Mouse (Mus musculus) naive thymus-derived CD4-positive, alpha-beta T cell, adult 2 months (primary cell): Measurements from ENCODE around the gene Bcl2a1c.
"Not testable (repeated sequence)": the region's sequence is repeated elsewhere in the genome, so short reads cannot be mapped to it uniquely, and the experiment has no call there.

Experiments used
- DNase-seq: peaks from one replicate; pipeline ENCODE4 v3.0.0-alpha.2; 2011; ENCODE audit warnings: low read depth

Gene Bcl2a1c

DNA sequence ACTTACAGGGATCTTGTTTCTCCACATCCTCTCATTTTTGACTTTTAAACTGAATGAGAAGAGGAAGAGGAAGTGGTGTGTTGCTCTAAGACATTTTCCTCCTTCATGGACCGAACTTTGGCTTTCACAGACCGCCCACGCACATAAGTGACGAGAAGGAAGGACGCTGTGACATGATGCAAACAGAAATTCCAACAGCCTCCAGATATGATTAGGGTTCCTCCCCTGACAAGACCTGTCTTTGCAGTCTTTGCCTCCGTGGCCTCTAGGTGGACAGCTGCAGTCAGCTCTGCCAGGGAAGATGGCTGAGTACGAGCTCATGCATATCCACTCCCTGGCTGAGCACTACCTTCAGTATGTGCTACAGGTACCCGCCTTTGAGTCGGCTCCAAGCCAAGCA lies at the start of gene Bcl2a1c:
Gene Bcl2a1c, plus strand, starts transcription at position 281 of the 400 bp plus-strand sequence.
- DNase-seq, result peak; percentile 39

DNA sequence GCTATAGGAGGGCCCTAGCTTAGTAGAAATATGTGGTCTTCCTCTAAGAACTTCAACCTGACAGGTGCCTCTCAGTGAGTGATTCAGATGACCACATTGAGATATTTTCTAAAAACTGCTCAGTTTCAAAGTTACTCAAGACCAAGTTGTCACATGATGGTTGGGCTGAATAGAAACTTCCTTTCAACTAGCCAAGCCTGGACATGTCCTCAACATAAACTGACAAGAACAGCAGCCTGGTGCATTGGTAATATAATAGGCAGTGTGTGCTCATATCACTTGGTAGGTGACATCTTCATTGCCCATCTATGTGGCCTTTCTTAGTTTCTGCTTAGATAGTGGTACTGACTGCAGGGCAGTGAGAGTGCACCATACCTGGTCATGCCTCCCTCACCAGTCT lies 24.0 kb upstream of the Bcl2a1c start:
- DNase-seq, result not testable (repeated sequence)

DNA sequence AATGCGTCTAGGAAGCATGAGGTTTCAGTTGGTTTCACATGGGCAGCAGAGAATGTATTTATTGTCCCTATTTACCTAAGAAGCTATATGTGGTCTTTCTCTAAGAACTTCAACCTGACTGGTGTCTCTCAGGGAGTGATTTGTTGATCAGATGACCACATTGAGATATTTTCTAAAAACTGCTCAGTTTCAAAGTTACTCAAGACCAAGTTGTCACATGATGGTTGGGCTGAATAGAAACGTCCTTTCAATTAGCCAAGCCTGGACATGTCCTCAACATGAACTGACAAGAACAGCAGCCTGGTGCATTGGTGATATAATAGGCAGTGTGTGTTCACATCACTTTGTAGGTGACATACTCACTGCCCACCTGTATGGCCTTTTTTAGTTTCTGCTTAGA lies 18.2 kb upstream of the Bcl2a1c start:
- DNase-seq, result not testable (repeated sequence)

DNA sequence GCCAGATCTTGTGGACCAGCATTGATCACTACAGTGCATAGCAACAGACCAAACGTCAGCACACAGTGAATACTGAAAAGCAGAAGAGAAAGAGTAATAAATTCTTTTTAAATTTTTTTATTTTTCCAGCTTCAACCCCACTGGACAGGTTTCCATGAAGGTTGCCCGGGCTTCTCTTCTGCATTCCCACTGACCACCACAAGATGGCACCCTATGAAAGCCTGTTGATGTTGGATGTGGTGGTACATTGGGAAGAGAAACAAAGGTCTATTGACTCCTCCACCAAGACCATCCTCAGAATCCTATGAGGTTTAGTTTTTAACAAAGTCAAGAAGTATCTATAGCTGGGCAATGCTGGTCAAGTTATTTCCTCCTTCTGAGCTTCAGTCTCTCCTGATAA lies 11.9 kb upstream of the Bcl2a1c start:
- DNase-seq, result peak; percentile 69

DNA sequence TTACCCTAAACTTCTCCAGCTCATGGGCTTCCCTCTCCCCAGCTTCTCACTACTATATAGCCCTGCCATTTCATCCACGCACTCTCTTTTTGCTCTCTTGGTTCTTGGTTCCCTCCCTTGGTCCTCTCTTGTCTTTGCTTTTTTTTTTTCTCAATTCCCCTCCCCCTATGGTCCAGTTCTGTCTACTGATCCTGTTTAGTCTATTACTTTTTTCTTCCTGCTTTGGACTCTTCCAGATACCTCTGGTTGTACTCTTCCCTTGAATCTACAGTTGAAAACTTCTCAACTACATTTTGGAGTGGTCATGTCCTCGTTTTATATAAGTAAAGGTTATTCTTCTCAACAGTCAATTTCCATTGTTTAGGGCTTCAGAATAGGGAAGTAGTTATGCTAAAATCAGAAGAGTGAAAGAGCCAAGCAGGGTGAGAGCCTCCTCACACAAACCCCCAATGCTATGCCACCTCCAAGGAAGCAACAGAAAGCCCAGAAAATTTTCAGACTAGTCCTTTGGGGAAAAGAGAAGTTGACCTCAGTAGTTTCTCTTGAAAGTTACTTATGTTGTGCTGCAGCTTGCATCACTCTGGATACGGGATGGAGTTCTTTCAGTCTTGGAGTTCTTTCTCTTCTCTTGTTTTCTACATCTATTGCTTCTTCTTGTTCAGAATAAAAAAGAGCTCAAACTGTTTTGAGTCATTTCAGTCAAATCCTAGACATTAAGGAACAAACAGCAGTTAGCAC lies 3.8 kb upstream of the Bcl2a1c start:
- no peak for DNase-seq

DNA sequence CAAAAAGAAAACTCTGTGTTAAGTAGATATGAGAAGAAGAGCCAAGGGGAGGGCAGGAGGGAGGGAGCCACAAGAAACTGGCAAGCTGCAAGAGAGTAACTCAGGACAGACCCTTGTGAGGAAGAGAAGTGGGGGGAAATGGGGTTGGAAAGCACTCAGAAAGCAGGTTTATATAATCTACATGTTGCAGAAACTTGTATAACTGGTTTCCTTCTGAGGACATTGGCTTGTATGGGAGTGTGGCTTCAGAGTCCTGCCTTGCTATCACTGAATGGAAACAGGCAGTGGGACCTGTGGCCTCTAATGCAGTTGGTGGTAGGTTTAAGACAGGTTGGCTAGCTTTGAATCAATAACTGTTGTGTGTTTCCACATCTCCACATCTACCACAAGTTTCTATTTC lies 1.6 kb upstream of the Bcl2a1c start:
- DNase-seq, result not testable (repeated sequence)

DNA sequence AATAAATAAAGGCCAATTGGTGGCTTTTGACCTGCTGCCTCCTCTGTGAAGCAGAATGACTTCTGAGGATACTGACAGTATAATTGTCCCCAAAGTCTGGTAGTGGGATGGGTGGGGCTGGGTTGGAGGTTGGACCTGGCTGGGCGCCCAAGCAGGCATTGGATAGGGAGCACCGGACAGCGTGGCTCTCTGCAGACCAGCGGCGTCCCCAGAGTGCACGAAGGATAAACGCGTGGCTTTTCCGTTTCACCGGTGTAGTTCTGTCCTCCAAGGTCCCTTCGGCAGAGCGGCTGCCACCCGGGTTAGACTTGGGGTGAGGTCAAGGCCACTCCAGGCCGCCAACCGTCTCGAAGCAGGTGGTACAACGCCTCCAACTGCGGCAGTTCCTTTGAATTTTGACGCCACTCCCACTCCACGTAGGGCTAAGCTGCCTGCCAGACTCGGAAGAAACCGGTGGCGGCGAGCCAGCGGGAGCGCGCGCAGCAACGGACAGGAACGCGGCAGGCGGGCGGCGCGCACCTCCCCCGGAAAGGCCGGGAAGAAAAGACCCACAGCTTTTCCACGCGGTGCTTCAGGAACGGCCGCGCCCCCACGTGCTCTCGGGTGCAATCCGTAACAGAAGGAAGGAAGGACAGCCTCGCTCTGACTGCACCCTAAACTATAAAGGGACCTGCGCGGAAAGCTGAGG lies 38.0 kb downstream of the Bcl2a1c start:
- peak; percentile 54 for DNase-seq

DNA sequence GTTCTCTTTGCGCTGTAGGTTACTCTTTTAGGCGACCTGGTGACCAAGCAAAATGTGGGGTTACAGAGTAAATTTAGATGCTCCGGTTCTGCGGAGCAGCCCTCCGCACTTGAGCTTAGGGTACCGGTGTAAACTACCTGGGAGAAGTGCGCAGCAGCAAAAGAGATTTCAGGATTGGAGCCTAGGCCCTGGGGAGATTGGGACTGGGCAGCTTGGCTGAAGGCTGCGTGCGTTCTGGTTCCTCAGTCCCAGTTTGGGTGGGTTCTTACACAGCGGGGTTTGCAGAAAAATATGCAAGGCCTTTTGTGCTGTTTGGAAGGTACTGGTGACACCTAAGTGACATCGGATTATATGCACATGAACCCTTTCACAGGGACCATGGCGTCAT lies 38.5 kb downstream of the Bcl2a1c start:
- no peak for DNase-seq

DNA sequence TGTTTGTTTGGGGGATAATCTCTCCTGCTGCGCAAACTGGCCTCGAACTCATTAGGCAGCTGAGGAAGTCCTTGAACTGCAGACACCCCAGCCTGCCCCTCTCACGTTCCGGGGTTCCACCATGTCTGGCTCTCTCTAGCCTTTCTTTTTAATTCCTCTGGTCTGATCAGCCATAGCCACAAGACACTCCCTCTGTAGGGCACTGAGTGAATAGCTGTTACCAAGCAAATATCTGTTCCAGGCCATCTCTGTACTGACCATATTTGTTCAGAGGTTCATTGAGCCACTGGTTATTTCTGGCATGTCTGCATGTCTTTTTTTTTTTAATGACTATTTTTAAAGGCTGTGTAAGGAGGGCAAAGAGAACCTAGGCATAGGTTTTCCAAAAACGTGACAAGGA lies 39.5 kb downstream of the Bcl2a1c start:
- not testable (repeated sequence) for DNase-seq

DNA sequence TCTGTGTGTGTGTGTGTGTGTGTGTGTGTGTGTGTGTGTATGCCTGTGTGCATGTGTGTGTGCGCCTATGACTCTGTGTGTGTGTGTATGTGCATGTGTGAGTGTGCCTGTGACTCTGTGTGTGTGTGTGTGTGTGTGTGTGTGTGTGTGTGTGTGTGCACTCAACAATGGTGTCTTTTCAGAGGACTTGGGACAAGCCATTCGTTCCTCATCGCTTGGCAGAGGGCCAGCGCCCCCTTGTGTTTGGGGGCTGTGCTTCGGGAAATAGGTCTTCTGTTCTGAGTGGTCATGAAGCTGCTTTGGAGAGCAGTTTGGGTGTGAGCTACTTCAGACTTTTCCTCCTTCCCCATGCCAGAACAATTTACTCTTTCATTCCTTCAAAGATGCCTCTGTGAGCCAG lies 41.8 kb downstream of the Bcl2a1c start:
- DNase-seq, result peak; percentile 22

DNA sequence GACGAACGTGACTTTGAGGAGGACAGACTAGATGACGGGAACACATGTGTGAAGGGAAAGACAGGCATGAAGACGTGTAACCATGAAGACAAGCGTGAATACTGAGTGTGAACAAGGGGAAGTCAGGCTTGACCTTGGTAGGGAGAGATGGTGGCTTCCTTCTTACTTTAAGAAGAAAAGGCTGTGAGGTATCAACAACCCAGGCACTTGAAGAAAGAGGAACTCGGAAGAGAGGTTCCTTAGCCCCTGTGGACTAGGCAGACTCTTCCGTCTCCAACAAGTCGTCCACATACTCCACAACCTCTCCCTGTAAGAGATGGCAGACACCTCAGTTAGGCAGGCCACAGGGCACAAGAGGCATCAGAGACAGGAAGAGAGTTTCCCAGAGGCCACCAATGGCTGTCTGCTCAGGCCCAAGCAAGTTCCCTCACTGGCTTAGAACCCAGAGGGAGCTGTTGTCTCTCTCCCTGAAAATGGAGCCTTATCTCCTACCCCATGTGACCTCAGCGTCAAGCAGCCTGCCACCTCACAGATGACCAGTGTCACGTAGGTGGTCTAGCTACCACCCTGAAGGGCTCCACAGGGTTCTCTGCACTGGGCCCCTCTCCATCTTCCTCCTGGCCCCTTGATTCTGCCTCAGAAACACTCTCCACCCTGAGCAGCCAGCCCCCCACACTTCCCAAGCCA lies 45.5 kb downstream of the Bcl2a1c start:
- DNase-seq, result no peak

DNA sequence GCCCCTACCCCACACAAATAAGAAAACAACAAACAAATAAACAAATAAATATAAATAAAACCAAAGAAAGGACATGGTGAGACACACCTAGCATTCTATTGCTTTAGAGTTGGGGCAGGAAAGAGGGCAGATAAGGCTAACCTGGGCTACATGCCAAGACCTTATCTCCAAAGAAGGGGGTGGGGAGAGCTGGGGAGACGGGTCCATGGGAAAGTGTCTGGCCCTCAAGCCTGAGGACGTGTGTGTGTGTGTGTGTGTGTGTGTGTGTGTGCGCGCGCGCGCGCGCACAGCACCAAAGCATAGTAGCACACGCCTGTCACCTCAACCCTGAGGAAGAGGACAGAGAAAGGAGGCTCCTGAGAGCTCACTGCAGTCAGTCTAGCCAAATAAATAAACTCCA lies 47.2 kb downstream of the Bcl2a1c start:
- no peak for DNase-seq

DNA sequence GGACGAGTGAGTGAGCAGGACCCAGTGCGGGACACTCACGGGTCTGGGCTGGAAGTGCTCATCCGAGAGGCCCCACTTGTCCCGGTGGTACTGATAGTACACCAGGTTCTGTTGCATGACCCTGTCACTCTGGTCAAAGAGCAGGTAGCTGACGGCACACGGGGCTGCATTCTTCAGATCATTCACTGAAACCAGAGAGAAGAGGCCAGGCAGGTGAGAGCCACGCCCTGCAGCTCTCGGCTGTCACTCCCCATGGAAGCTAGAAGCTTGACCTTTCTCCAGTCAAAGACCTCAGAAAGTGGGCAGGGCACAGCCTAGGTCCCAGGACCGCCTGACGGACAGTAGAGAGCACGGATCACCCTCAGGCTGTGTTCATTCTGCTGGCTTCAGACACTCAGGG lies 49.9 kb downstream of the Bcl2a1c start:
- DNase-seq, result no peak
